Mouse (Mus musculus) intestine, postnatal 0 days (tissue): ENCODE data around the gene Tmem89. TPM values are rescaled to one million over a fixed set of nuclear protein-coding genes. Genes with fewer than 3 reads are reported as not detected.

ENCODE experiments used
- ATAC-seq: fragments of 200-750 bp; cut with Nextera tagmentation; 2 replicates; pipeline ENCODE4 v1.8.0; 2017; ENCODE audit warnings: mild to moderate bottlenecking, moderate TSS enrichment, moderate library complexity
- H3K27ac ChIP-seq: fragments of 300-500 bp; sonication (generic); 2 replicates; pipeline ENCODE4 v1.5.1; 2014; ENCODE audit warnings: mild to moderate bottlenecking, low read depth, low read length, moderate library complexity
- H3K27me3 ChIP-seq: fragments of 300-500 bp; sonication (generic); replicated peaks from 2 replicates; pipeline ENCODE4 v1.6.1; 2014; ENCODE audit warnings: low read length, mixed read lengths; ENCODE audit not compliant: control insufficient read depth, insufficient read depth
- H3K36me3 ChIP-seq: fragments of 300-500 bp; sonication (generic); 2 replicates; pipeline ENCODE4 v1.6.1; 2014; ENCODE audit warnings: mild to moderate bottlenecking, moderate library complexity; ENCODE audit not compliant: control insufficient read depth, insufficient read depth
- H3K4me1 ChIP-seq: fragments of 300-500 bp; sonication (generic); replicated peaks from 2 replicates; pipeline ENCODE4 v1.6.1; 2014; ENCODE audit warnings: antibody characterized with exemption, low read length, mixed read lengths; ENCODE audit not compliant: control insufficient read depth, insufficient read depth
- H3K4me2 ChIP-seq: fragments of 300-500 bp; sonication (generic); replicated peaks from 2 replicates; pipeline ENCODE4 v1.6.1; 2014; ENCODE audit warnings: low read depth, mild to moderate bottlenecking, moderate library complexity
- H3K4me3 ChIP-seq: fragments of 300-500 bp; sonication (generic); 2 replicates; pipeline ENCODE4 v1.5.1; 2014; ENCODE audit warnings: low read depth, low read length
- H3K9ac ChIP-seq: fragments of 300-500 bp; sonication (generic); 2 replicates; pipeline ENCODE4 v1.6.1; 2014; ENCODE audit warnings: mild to moderate bottlenecking, low read depth, low read length
- H3K9me3 ChIP-seq: fragments of 300-500 bp; sonication (generic); 2 replicates; pipeline ENCODE4 v1.6.1; 2016; ENCODE audit warnings: mixed run types; ENCODE audit not compliant: control insufficient read depth
- CTCF ChIP-seq: sonication (generic); IDR thresholded peaks from 2 replicates; pipeline ENCODE4 v1.5.1; 2016; ENCODE audit warnings: low read depth, mild to moderate bottlenecking, control low read depth, antibody characterized with exemption, moderate library complexity
- WGBS: fragments of 180-500 bp; shearing (Covaris S2); extraction: QIAGEN DNeasy Blood & Tissue Kit; methylation state at CpG from one replicate; pipeline ENCODE4 v1.1.7; 2014; 5-methylcytosine and 5-hydroxymethylcytosine counted together
- polyA plus RNA-seq: library from polyadenylated mRNA; unstranded; fragments of >200 nt; fragmentation: Nextera tagmentation; extraction: Ambion mirVana; gene quantifications from 2 replicates; pipeline ENCODE4 v1.2.1, GENCODE M21; 2015

The Tmem89 gene
- 0.21 TPM in 1 of 2 replicates, not detected in the other for polyA plus RNA-seq

DNA sequence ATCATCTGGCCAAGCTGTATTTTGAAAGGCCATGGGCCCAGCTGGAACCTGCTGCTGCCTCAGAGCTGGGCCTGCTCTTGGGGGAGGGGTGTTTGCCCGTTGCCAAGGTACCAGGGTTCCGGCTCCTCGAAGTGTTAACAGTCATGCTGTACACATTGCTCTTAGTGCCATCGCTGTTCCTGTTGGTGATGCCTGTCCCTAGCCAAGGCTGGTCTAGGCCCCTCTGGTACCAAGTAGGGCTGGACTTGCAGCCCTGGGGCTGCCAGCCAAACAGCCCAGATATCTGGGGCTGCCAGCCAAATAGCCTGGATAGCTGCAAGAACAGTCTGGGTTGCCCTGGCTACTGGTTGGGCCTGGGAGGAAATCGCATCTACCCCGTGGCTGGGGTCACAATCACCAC lies at the start of gene Tmem89:
Gene Tmem89 (plus strand): TSS at position 129 of the 400 bp plus-strand sequence.
- H3K4me2 ChIP-seq: no peak within 1 kb of the TSS
- no peak for ATAC-seq
- no peaks in the 10 kb centered on the region for H3K9me3 ChIP-seq
- H3K4me1 ChIP-seq: no peaks in the 10 kb centered on the region
- 67% methylated on average over 6 of the region's 6 CpGs for WGBS
- peaks cover 10% of the 10 kb centered on the region; the same call in 1 of the 2 replicates for H3K36me3 ChIP-seq
- TF ChIP-seq CTCF: no peak
- no peak within 1 kb of the TSS for H3K4me3 ChIP-seq
- H3K27me3 ChIP-seq: no peaks in the 10 kb centered on the region
- H3K27ac ChIP-seq: no peak within 1 kb of the TSS
- H3K9ac ChIP-seq: no peak within 1 kb of the TSS

DNA sequence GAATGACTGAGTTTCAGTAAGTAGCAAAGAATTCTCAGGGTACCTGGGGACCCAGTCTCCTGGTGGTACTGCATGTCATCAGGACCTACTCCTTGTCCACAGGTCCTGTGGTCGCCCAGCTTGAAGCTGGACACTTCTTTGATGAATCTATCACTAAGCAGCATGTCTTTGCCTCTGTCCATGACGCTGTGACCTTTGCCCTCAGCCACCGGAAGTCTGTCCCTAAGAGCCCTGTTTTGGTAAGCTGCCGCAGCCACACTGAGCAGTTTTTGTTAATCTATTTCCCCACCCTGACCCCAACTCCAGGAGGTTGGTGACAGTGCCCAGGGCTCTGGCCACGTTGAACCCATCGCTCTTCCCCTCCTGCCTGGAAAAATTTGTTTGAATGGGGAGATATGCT lies 2.1 kb upstream of the Tmem89 start:
- no peak for ATAC-seq
- H3K36me3 ChIP-seq: peaks cover 10% of the 10 kb centered on the region; the same call in 1 of the 2 replicates
- H3K4me3 ChIP-seq: no peak overlapping the region
- H3K9ac ChIP-seq: no peak overlapping the region
- no peaks in the 10 kb centered on the region for H3K4me1 ChIP-seq
- TF ChIP-seq CTCF: no peak
- WGBS: 63% methylated on average over 6 of the region's 6 CpGs
- H3K27me3 ChIP-seq: no peaks in the 10 kb centered on the region
- no peak overlapping the region for H3K27ac ChIP-seq
- H3K9me3 ChIP-seq: no peaks in the 10 kb centered on the region
- no peak overlapping the region for H3K4me2 ChIP-seq

DNA sequence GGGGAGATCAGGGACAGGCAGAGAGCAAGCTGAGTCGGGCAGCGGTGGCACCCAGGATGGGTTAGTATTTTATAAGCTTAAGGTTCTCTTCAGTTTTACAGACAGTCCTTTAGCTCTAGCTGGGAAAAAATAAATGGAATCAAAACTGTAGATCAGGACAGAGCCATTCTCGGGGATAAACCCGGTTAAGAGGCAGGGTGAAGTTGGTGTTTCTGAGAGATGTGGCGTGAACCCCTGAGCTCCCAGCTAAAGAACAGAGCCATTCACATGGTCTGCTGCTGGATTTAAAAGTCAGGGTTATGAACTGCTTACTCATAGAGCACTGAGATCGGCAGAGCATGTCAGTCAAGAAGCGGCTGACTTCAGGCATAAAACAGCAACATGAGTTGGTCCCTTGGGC lies 1.3 kb upstream of the Tmem89 start:
- WGBS: 89% methylated on average over 7 of the region's 7 CpGs
- peaks cover 10% of the 10 kb centered on the region; the same call in 1 of the 2 replicates for H3K36me3 ChIP-seq
- no peak for TF ChIP-seq CTCF
- no peak overlapping the region for H3K27ac ChIP-seq
- no peaks in the 10 kb centered on the region for H3K27me3 ChIP-seq
- H3K9me3 ChIP-seq: no peaks in the 10 kb centered on the region
- H3K4me3 ChIP-seq: no peak overlapping the region
- H3K9ac ChIP-seq: no peak overlapping the region
- no peaks in the 10 kb centered on the region for H3K4me1 ChIP-seq
- no peak for ATAC-seq
- no peak overlapping the region for H3K4me2 ChIP-seq

DNA sequence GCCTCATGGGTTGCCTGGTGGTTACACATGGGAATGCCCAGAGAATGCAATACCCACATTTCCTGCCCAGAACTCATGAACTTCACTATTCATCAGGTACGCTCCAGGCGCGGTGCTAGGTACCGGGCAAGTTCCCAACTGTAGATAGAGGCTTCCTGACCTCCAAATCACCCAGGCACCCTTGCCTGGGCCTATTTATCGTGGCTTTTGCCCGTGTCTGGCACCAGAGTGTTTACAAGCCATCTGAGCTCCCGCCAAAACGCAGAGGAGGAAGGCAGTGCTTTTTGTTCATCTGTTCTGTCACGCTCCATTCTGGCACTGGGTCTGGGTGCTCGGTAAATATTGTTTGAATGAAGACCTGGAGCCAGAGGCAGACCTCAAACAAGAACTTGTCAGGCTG lies 798 bp upstream of the Tmem89 start:
- H3K4me2 ChIP-seq: no peak overlapping the region
- no peak for TF ChIP-seq CTCF
- H3K9me3 ChIP-seq: no peaks in the 10 kb centered on the region
- H3K4me1 ChIP-seq: no peaks in the 10 kb centered on the region
- no peaks in the 10 kb centered on the region for H3K27me3 ChIP-seq
- peaks cover 10% of the 10 kb centered on the region; the same call in 1 of the 2 replicates for H3K36me3 ChIP-seq
- 65% methylated on average over 10 of the region's 10 CpGs for WGBS
- H3K27ac ChIP-seq: no peak overlapping the region
- H3K9ac ChIP-seq: no peak overlapping the region
- ATAC-seq: no peak
- no peak overlapping the region for H3K4me3 ChIP-seq

DNA sequence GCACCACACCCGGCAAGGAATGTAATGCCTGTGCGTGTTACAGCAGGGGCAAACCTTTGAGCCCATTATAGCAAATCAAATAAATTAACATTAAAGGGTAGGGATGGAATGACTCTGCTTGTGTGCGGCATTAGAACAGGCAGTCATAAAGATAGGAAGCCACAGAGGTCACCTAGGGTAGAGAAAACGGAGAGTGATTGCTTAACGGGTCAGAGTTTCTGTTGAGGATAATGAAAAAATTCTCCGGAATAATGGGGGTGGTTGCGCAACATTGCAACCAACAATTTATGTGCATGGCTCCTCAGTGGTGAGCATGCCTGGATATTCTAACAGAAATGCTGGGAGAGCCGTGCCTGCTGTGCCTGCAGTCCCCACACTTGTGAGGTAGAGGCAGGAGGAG lies 11.5 kb downstream of the Tmem89 start:
- H3K9ac ChIP-seq: no peak overlapping the region
- no peaks in the 10 kb centered on the region; the same call in 1 of the 2 replicates for H3K27me3 ChIP-seq
- no peak overlapping the region for H3K27ac ChIP-seq
- ATAC-seq: peak; percentile 78
- H3K36me3 ChIP-seq: no peaks in the 10 kb centered on the region
- 32% methylated on average over 8 of the region's 8 CpGs for WGBS
- H3K4me3 ChIP-seq: no peak overlapping the region
- H3K4me2 ChIP-seq: no peak overlapping the region
- no peaks in the 10 kb centered on the region for H3K4me1 ChIP-seq
- no peaks in the 10 kb centered on the region for H3K9me3 ChIP-seq
- no peak for TF ChIP-seq CTCF

DNA sequence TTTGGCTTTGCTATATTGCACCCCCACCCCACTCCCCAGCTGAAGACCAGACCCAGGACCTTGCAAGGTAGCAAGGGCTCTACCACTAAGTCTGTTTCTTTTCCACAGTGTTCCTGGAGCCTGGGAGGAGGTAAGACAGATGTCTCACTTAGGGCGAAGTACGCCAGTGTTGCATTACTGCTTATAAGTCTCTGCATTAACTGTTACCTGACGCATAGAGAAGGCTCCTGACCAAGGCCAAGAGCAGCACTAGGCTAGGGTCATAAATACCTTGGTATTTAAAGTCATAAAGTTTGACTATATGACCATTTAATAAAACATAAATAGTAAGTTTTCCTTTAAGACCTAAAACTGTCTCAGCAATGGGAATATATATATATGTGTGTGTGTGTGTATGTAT lies 14.0 kb downstream of the Tmem89 start:
- ATAC-seq: peak; percentile 53
- TF ChIP-seq CTCF: no peak
- Histone ChIP-seq H3K27ac (no peak overlapping the region), H3K9ac (no peak overlapping the region), H3K9me3 (no peaks in the 10 kb centered on the region), H3K4me1 (no peaks in the 10 kb centered on the region), H3K27me3 (no peaks in the 10 kb centered on the region; the same call in 1 of the 2 replicates), H3K36me3 (no peaks in the 10 kb centered on the region), H3K4me2 (no peak overlapping the region), H3K4me3 (no peak overlapping the region)
- WGBS: 27% methylated on average over 3 of the region's 3 CpGs

DNA sequence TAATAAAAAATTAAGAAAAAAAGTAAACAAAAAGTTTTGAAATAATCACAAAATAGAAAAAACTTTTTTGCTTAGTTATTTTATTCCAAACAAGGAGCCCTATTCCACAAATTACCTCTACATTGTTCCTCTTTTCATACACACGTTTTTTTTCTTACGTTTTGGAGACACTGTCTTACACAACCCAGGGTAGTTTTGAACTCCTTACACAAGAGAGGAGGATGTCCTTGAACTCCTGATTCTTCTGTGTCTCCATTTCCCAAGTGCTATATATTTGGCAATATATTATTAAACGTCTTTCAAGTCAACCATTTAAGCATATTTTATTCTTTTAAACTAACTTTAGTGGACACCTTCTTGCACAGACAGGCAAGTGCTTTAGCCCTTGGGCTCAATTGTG lies 21.6 kb downstream of the Tmem89 start:
- H3K9ac ChIP-seq: no peak overlapping the region
- H3K4me1 ChIP-seq: no peaks in the 10 kb centered on the region
- H3K36me3 ChIP-seq: peaks cover 26% of the 10 kb centered on the region
- H3K27me3 ChIP-seq: no peaks in the 10 kb centered on the region
- ATAC-seq: 0 out of 2 replicates have a peak, but pooled peaks have one; percentile 3
- peak overlapping the region; percentile 78; the same call in 1 of the 2 replicates for H3K4me2 ChIP-seq
- 6% methylated on average over 3 of the region's 3 CpGs for WGBS
- H3K9me3 ChIP-seq: no peaks in the 10 kb centered on the region
- H3K4me3 ChIP-seq: no peak overlapping the region
- H3K27ac ChIP-seq: no peak overlapping the region
- TF ChIP-seq CTCF: no peak
